Mouse (Mus musculus) liver, embryonic 12.5 days (tissue): ENCODE results near the gene Atp6v1a. TPM values are rescaled to one million over a fixed set of nuclear protein-coding genes. Genes with fewer than 3 reads are reported as not detected.
A peak's percentile ranks its signal among the peaks of the same experiment; 100 is the strongest.

Source experiments
- ATAC-seq: fragments of 200-750 bp; cut with Nextera tagmentation; 2 replicates; pipeline ENCODE4 v1.8.0; 2017; ENCODE audit warnings: moderate number of reproducible peaks, mild to moderate bottlenecking, moderate library complexity
- H3K27ac ChIP-seq: fragments of 300-500 bp; sonication (generic); 2 replicates; pipeline ENCODE4 v1.5.1; 2016; ENCODE audit warnings: mild to moderate bottlenecking
- H3K27me3 ChIP-seq: fragments of 300-500 bp; sonication (generic); replicated peaks from 2 replicates; pipeline ENCODE4 v1.6.1; 2016; ENCODE audit warnings: mild to moderate bottlenecking, moderate library complexity
- H3K36me3 ChIP-seq: fragments of 300-500 bp; sonication (generic); 2 replicates; pipeline ENCODE4 v1.6.1; 2016; ENCODE audit warnings: mild to moderate bottlenecking, moderate library complexity
- H3K4me1 ChIP-seq: fragments of 300-500 bp; sonication (generic); 2 replicates; pipeline ENCODE4 v1.6.1; 2016
- H3K4me2 ChIP-seq: fragments of 300-500 bp; sonication (generic); 2 replicates; pipeline ENCODE4 v1.6.1; 2016; ENCODE audit warnings: mild to moderate bottlenecking, moderate library complexity
- H3K4me3 ChIP-seq: fragments of 300-500 bp; sonication (generic); 2 replicates; pipeline ENCODE4 v1.5.1; 2016; ENCODE audit warnings: mild to moderate bottlenecking, moderate library complexity
- H3K9ac ChIP-seq: fragments of 300-500 bp; sonication (generic); 2 replicates; pipeline ENCODE4 v1.6.1; 2016; ENCODE audit warnings: mild to moderate bottlenecking, moderate library complexity
- H3K9me3 ChIP-seq: fragments of 300-500 bp; sonication (generic); replicated peaks from 2 replicates; pipeline ENCODE4 v1.6.1; 2016; ENCODE audit warnings: mild to moderate bottlenecking, moderate library complexity
- WGBS: fragments of 180-500 bp; shearing (Covaris S2); methylation state at CpG from one replicate; pipeline ENCODE4 v1.1.7; 2016; ENCODE audit not compliant: insufficient replicate concordance; 5-methylcytosine and 5-hydroxymethylcytosine counted together
- polyA plus RNA-seq: library from polyadenylated mRNA; unstranded; fragments of >200 nt; fragmentation: Nextera tagmentation; extraction: Ambion mirVana; gene quantifications from 2 replicates; pipeline ENCODE4 v1.2.1, GENCODE M21; 2016

The Atp6v1a gene
- polyA plus RNA-seq, 1 experiment from 2014 or later: 27.2 TPM

DNA sequence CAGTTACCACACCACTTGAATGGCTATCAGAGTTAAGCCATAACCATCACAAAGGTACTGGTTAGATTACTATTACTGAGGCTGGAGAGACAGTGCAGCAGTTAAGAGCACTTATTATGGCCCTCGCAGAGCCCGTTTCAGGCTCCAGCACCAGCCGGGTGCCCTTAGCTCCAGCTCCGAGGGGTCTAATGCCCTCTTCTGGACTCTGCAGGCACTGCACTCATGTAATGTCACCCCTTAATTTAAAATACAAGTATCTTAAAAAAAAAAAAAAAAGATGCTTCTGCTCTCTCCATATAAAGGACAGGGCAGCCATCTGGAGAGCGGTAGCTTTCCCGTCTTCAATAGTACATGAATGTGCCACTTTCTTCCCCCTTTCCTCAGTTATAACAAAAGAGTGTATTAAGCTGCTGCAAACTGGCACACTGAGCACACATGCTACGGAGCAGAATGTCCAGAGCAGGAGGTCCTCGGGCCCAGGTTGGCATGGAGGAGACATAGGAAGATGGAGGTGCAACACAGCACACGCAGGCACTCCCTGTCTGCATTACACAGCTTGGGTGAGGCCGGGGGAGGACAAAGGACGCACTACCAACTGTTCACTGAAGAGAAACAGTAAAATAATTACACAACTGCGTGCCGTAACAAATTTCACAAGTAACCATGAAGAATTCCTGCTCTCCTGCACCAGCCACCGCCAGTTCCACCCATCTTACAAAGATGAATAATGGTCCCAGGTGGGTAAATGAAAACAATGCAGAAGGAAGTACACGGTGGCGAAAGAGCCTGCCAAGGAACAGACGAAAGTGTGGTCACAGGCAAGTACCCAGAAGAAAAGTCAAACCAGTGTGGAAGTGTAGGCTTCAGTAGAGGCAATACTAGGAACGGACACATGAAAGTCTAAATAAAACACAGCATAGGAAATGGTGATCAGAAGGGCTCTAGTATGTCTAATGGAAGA, 35.4 kb downstream of the Atp6v1a start:
- no peak for ATAC-seq
- Histone ChIP-seq H3K9ac (no peak overlapping the region), H3K4me3 (no peak overlapping the region), H3K27me3 (no peaks in the 10 kb centered on the region), H3K36me3 (peaks cover 80% of the 10 kb centered on the region), H3K4me2 (no peak overlapping the region), H3K27ac (no peak overlapping the region), H3K4me1 (no peaks in the 10 kb centered on the region), H3K9me3 (no peaks in the 10 kb centered on the region)
- 83% methylated on average over 18 of the region's 18 CpGs for WGBS

DNA sequence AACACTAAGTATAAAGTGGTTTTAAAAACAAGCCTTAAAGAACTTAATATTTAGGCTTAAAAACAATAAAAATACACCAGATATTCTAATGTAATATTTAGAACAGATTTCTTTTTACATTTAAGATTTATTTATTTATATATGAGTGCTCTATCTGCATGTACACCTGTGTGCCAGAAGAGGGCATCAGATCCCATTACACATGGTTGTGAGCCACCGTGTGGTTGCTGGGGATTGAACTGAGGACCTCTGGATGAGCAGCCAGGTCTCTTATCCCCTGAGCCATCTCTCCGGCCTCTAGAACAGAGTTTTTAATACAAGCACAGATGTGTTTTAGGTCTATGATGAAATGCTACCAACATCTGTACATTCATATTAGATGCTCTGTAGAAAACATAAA, 36.6 kb downstream of the Atp6v1a start:
- Histone ChIP-seq H3K36me3 (peaks cover 80% of the 10 kb centered on the region), H3K4me2 (no peak overlapping the region), H3K4me3 (no peak overlapping the region), H3K4me1 (no peaks in the 10 kb centered on the region), H3K27ac (no peak overlapping the region), H3K27me3 (no peaks in the 10 kb centered on the region), H3K9me3 (no peaks in the 10 kb centered on the region), H3K9ac (no peak overlapping the region)
- WGBS: 72% methylated on average over 2 of the region's 2 CpGs
- ATAC-seq: no peak

DNA sequence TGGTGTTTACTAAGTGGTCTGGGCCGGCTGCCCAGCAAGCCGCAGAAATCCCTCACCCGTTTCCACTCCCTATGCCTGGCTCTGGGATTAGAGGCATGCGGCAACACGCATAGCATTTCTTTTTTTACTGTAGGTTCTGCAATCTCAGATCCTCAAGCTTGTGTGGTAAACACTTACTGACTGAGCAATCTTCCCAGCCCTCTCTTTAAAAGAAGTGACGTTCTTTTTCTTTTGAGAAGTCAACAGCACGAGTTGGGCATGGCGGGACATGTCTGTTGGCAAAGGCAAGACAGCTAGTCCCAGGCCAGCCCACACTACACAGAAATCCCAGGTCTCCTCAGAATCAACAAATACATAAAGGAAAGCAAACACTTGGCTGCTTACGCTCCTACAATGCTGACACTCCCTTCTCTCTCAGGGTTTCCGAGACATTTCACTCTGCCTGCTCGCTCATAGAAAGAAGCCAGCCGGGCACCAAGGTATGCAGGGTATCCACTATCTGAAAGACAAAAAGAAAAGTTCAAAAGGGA, 38.3 kb downstream of the Atp6v1a start:
- WGBS: 87% methylated on average over 12 of the region's 12 CpGs
- no peaks in the 10 kb centered on the region for H3K27me3 ChIP-seq
- ATAC-seq: no peak
- H3K27ac ChIP-seq: no peak overlapping the region
- H3K4me2 ChIP-seq: no peak overlapping the region
- no peaks in the 10 kb centered on the region for H3K9me3 ChIP-seq
- no peak overlapping the region for H3K4me3 ChIP-seq
- H3K4me1 ChIP-seq: no peaks in the 10 kb centered on the region
- no peak overlapping the region for H3K9ac ChIP-seq
- H3K36me3 ChIP-seq: peaks cover 79% of the 10 kb centered on the region

DNA sequence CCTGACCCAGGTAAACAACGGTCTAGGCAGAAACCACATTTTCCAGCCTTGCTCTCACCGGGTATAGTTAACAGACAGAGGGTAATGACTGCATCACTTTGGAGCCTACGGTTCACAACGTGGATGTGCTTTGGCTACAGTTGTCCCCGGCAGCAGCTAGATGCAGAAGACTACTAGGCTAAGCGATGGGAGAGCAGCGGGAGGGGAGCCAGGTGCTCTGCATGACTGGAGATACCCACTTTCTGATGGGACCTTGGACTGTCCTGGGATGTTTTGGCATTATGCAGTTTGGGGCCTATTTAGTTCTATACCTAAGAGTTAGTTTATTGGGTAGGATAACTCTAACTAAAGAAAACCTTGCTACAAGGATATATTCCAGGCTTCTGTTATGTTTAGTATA, 40.1 kb downstream of the Atp6v1a start:
- 87% methylated on average over 7 of the region's 7 CpGs for WGBS
- H3K9ac ChIP-seq: no peak overlapping the region
- H3K27me3 ChIP-seq: no peaks in the 10 kb centered on the region
- H3K4me3 ChIP-seq: no peak overlapping the region
- no peaks in the 10 kb centered on the region for H3K4me1 ChIP-seq
- no peak overlapping the region for H3K4me2 ChIP-seq
- no peak for ATAC-seq
- peaks cover 85% of the 10 kb centered on the region for H3K36me3 ChIP-seq
- no peak overlapping the region for H3K27ac ChIP-seq
- no peaks in the 10 kb centered on the region for H3K9me3 ChIP-seq

DNA sequence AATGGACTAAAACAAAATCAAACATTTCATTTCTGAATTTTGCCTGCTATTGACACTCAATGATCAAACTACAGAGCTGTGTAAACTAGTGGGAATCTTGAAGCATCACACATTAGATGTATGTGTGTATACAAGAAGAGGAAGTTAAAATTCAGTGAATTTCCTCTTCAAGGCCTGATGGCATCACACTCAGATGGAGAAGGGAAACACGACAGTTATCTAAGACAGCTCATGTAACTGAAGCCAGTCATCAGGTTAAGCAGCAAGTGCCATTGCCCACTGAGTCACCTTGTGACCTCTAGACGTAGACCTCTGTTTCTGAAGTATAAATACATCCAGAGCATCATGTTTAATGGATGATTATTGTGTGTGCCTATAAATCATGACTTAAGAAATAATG, 51.9 kb downstream of the Atp6v1a start:
- H3K4me2 ChIP-seq: no peak overlapping the region
- no peaks in the 10 kb centered on the region for H3K4me1 ChIP-seq
- H3K36me3 ChIP-seq: peaks cover 82% of the 10 kb centered on the region
- no peak for ATAC-seq
- no peak overlapping the region for H3K9ac ChIP-seq
- H3K9me3 ChIP-seq: no peaks in the 10 kb centered on the region
- WGBS: 28% methylated on average over 2 of the region's 2 CpGs
- no peak overlapping the region for H3K27ac ChIP-seq
- H3K27me3 ChIP-seq: no peaks in the 10 kb centered on the region
- no peak overlapping the region for H3K4me3 ChIP-seq

DNA sequence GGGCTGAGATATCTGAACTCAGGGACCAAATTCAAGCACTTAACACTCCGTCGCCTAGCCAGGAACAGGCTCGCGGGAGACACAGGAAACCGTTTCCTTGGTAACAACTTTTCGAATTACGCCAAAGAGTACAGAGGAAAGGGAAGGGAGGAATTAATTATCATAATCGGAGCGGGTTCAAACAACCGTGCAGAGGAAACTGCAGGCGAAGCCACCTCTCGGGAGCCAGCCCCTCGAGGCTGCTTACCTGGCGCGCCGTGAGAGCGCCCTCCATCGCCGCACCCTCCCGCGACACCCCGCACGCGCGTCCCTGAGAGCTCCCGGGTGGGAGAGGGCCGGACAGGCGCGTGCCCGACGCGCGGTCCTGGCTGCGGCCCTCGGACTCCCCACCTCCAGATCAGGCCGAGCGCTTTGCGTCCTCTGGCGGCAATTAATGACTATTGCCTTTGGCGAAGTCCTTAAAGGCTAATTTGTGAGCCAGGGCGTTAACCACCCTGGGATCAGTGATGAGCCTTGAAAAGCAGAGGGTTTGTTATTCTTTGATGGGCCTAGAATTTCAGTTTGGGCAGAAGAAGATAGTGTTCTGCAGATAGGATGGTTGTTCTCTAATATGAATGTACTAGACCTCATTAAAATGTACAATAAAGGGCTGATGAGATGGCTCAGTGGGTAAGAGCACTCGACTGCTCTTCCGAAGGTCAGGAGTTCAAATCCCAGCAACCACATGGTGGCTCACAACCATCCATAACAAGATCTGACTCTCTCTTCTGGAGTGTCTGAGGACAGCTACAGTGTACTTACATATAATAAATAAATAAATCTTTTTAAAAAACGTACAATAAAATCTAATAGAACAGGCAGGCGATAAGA, 76.2 kb downstream of the Atp6v1a start, which contains the start of gene Gramd1c:
Gene Gramd1c, minus strand, starts transcription at position 321 of the 870 bp plus-strand sequence.
- Histone ChIP-seq H3K4me1 (0 out of 2 replicates have a peak, but pooled peaks cover 7% of the 10 kb centered on the region), H3K27ac (no peak within 1 kb of the TSS), H3K4me2 (peak within 1 kb of the TSS; percentile 84), H3K36me3 (no peaks in the 10 kb centered on the region), H3K9ac (peak within 1 kb of the TSS; percentile 56), H3K4me3 (peak within 1 kb of the TSS; percentile 61), H3K27me3 (no peaks in the 10 kb centered on the region), H3K9me3 (no peaks in the 10 kb centered on the region)
- WGBS: 7% methylated on average over 45 of the region's 45 CpGs
- peak; percentile 65 for ATAC-seq

DNA sequence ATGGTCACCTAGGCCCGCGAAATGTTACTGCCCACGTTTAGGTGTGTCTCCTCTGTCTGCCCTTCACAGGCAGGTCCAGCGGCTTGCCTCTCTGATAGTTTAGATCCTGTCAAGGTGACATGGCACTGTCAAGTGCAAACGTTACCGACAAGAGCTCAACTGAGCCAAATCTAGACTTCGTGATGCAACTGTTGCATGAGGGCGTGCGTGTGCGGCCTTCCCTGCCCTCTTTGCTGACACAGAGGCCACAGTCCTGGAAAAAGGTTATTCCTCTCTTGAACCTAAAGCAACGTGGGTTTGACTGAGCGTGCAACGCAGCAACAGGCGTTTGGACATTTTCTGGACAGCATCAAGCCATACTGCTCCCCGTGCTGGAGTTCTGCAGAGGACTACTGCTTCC, 78.2 kb downstream of the Atp6v1a start:
- no peaks in the 10 kb centered on the region for H3K36me3 ChIP-seq
- 0 out of 2 replicates have a peak, but pooled peaks cover 7% of the 10 kb centered on the region for H3K4me1 ChIP-seq
- H3K9me3 ChIP-seq: no peaks in the 10 kb centered on the region
- 77% methylated on average over 15 of the region's 15 CpGs for WGBS
- H3K4me2 ChIP-seq: no peak overlapping the region
- H3K27me3 ChIP-seq: no peaks in the 10 kb centered on the region
- 0 out of 2 replicates have a peak, but pooled peaks have one; percentile 21 for ATAC-seq
- H3K27ac ChIP-seq: no peak overlapping the region
- no peak overlapping the region for H3K4me3 ChIP-seq
- H3K9ac ChIP-seq: no peak overlapping the region

DNA sequence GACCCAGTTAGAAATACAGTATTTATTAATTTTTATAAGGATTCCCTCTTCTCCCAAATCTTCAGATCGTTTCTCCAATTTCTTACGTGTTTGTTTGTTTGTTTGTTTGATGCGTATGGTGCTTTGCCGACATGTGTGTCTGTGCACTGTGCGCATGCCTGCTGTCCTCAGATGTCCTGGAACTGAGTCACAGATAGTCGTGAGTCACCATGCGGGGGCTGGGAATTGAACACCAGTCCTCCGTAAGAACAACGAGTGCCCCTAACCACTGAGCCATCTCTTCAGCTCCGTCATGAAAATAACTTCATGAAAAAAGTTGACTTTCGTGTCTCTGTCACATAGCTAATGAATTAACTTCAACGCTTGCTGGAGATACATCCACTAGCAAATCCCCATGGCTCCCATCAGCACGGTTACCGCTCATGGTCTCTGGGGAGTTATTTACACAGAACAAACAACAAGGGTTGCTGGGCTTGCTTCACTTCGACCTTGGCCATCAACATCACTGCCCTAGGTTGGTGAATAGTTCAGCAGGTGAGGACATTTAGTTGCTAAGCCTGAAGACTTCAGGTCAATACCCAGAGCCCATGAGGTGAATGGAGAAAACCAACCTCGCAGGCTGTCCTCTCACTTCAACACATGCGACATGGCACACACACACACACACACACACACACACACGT, 78.8 kb downstream of the Atp6v1a start:
- Histone ChIP-seq H3K9me3 (no peaks in the 10 kb centered on the region), H3K4me1 (0 out of 2 replicates have a peak, but pooled peaks cover 7% of the 10 kb centered on the region), H3K27ac (no peak overlapping the region), H3K4me3 (no peak overlapping the region), H3K4me2 (no peak overlapping the region), H3K27me3 (no peaks in the 10 kb centered on the region), H3K9ac (no peak overlapping the region), H3K36me3 (no peaks in the 10 kb centered on the region)
- 77% methylated on average over 18 of the region's 18 CpGs for WGBS
- ATAC-seq: peak; percentile 51; the same call in 1 of the 2 replicates

DNA sequence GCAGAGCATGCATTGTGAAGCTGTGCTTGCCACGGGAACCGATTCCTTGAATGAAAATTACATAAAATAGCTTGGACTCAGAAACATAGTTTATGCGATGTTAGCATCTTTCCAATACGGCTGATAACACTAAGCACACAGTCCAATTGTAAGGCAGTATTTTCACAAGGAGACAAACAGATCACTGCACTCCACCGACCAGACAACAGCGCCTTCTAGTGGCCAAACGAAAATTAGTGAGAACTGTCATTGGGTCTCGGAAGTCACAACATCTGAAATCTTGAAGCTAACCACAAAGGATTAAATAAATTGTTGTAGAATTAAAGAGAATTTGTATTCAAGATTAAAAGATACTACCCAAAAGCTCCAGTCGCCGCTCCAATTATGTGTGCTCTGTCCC, 80.8 kb downstream of the Atp6v1a start:
- ATAC-seq: no peak
- no peak overlapping the region for H3K4me2 ChIP-seq
- no peaks in the 10 kb centered on the region for H3K36me3 ChIP-seq
- H3K4me3 ChIP-seq: no peak overlapping the region
- H3K9ac ChIP-seq: no peak overlapping the region
- H3K27me3 ChIP-seq: no peaks in the 10 kb centered on the region
- H3K27ac ChIP-seq: no peak overlapping the region
- 17% methylated on average over 10 of the region's 10 CpGs for WGBS
- H3K9me3 ChIP-seq: no peaks in the 10 kb centered on the region
- H3K4me1 ChIP-seq: 0 out of 2 replicates have a peak, but pooled peaks cover 7% of the 10 kb centered on the region

DNA sequence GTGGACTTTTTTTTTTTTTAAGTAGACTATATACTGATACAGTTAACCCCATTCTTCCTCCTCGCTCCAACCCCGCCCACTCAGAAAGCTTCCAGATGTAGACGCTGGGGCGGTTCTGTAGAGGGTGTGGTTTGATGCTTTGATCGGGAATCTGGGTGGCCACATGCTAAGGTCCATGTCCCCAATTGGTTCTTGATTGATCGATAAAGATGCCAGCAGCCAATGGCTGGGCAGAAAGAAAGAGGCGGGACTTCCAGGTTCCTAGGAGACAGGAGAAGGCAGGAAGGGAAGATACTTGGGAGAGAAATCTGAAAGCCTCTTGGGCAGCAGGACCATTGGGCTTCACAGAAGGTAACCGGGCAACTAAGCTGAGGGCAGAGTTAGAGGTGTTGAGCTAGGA, 83.7 kb downstream of the Atp6v1a start:
- Histone ChIP-seq H3K9ac (no peak overlapping the region), H3K4me3 (no peak overlapping the region), H3K27ac (no peak overlapping the region), H3K36me3 (no peaks in the 10 kb centered on the region), H3K4me2 (no peak overlapping the region), H3K27me3 (no peaks in the 10 kb centered on the region), H3K4me1 (no peaks in the 10 kb centered on the region), H3K9me3 (no peaks in the 10 kb centered on the region)
- 47% methylated on average over 8 of the region's 8 CpGs for WGBS
- ATAC-seq: no peak

DNA sequence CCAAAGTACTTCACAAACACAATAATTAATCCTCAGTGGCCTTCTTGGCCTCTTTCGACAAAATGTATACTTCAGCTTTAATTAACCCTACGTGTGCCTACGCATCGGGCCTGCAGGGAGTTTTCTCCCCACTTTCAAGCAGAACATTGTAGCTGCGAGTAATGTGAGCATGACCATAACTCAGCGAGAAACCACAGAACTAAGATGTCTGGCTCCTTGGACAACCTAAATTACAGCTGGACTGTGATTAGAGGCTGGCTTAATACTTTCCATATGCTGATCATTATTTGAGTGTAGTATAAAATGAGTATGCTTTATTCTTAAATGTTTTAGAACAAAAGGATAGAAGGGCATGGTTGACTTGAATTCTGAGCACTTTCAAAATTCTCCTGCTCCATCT, 86.2 kb downstream of the Atp6v1a start:
- Histone ChIP-seq H3K9ac (no peak overlapping the region), H3K4me1 (no peaks in the 10 kb centered on the region), H3K9me3 (no peaks in the 10 kb centered on the region), H3K36me3 (no peaks in the 10 kb centered on the region), H3K27me3 (no peaks in the 10 kb centered on the region), H3K4me2 (no peak overlapping the region), H3K4me3 (no peak overlapping the region), H3K27ac (no peak overlapping the region)
- WGBS: 67% methylated on average over 6 of the region's 6 CpGs
- ATAC-seq: no peak
